Mouse (Mus musculus) naive thymus-derived CD4-positive, alpha-beta T cell, adult 2 months (primary cell): ENCODE data around the gene Tbce.
"Not testable (repeated sequence)": the region's sequence is repeated elsewhere in the genome, so short reads cannot be mapped to it uniquely, and the experiment has no call there.

ENCODE experiments used
- DNase-seq: peaks from one replicate; pipeline ENCODE4 v3.0.0-alpha.2; 2011; ENCODE audit warnings: low read depth

The Tbce gene

DNA sequence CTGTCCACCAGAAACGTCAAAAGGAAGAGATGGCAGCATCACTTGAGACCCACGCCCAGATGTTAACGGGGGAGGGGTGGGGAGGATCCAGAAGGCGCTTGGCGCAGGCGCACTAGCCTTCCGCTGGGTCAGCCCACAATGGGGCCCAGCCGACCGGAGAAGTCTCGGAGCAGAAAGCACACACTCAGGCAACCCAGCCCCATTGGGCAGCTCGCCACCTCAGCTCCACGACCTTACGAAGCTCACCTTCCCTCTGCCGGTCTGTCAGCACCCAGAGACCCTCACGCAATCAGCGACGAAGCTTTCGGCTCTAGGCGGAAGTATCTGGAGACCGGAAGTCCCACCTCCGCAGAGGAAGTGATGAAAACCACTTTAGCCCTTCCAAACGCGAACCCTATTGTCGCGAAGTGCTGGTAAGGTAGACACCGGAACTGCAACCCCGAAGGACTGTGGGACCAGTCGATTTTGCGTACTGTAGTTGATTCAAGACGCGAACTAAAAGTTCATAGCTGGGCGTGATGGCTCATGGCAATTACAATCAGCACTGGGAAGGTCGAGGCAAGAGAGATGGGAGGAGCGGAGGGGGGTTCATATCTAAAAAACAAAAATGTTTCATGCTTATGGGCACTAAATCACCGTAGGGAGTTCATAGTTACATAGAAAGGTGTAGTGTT, at the start of gene Tbce:
TSS of gene Tbce (minus strand) at position 347 of the 674 bp plus-strand sequence.
- DNase-seq: peak; percentile 96

DNA sequence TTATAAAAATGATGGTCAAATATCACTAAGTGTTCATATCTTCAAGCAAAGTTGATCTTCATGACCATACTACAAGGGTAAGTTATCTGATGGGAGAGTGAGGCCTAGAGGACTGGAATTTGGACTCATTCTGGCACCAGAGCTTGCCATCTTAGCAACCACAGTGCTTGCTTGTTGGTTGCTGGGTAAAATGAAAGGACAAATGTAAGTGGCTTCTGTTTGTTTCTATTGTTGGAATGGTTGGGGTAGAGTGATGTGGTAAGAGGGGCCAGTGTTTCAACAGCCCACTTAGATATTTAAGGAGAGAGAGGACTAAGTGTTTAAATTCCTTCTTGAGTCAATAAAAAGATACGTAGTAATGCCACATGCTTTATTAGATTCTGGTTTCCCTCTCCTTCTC, 49.2 kb upstream of the Tbce start:
- DNase-seq: no peak

DNA sequence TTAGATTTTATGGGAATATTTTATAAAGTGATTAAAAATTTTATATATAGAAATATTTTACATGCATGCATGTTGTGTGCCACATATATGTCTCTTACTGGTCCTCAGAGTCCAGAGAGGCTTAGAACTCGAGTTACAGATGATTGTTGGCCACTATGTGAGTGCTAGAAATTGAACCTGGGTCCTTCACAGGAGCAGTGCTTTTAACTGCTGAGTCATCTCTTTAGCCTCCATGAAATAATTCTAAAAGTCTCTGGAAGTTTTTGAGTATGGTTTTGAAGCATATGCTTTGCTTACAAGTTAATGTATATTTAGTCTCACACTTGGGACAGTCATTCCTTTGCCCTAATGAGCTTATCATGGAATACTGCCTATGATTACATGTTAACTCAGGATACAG, 35.9 kb upstream of the Tbce start:
- DNase-seq: no peak

- no peak for DNase-seq
These were observed 34.9 kb upstream of the Tbce start for GRCm38 (mm10) chr13:14074371-14074770.

DNA sequence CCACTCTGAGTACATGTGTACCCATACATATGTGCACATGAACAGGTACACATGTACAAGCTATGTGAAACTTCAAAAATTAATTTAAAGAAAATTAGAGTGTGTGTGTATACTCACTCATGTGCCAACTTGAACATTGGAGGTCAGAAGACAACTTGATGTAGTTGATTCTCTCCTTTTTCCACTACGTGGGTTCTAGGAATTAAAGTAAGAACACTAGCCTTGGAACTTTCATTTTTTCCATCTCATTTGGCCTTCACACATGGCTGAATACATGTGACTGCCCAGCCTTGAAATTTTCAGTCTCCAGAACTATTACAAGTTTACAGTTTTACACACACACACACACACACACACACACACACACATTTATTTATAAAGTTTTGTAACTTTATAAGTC, 29.9 kb upstream of the Tbce start:
- DNase-seq: no peak

DNA sequence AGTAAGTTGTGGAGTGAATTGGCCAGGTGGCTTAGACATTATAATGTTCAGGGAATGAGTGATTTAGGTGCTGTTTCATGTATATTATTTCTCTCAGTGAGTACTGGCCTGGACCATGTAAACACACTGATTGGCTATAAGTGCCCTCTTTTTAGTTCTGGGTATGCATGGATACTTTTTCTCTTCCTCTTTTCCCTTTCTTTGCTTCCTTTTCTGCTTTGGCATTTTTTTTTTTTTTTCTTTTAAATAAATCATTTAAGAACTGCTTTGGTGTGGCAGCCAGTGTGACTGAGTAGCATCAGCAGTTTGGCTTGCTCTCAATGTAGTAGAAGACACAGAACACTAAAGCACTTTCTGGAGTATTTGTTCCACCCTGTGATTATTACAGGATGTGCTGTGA, 28.6 kb upstream of the Tbce start:
- DNase-seq: no peak

- no peak for DNase-seq
These were observed 26.3 kb upstream of the Tbce start for GRCm38 (mm10) chr13:14065701-14066100.

DNA sequence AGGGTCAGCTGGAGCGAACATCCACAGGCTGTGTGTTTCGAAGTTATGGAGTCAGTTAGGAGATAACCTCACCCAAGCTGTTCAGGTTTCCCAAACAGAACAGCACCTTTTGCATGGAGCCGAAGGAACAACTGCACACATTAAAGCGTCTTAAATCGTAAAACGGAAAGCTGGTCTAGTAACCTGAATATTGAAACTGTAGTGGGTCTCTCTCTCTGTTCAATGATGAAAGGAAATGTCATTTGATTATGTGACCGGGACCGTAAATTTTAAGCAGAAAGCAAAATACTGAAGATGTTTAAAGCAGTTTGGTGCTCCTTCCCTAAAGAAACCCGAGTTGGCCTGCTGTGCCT, 25.6 kb upstream of the Tbce start:
- no peak for DNase-seq

GRCm38 (mm10) chr13:14064341-14065027, 25.0 kb upstream of the Tbce start:
- DNase-seq: peak; percentile 79

DNA sequence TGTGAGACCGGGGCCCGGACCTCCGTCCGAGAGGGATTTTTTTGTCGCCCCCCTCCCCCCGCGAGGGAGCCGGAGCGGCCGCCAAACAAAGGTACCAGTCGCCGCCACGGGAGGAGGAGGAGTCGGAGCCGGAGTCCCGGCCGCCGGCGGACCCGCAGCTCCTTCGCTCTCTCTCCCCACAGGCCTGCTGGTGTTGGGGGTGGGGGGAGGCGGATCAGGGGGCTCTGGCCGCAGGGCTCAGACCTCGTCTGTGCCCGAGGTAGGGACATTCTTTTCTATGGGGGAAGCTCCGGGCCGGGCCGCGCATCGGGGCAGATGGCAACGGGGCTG, 24.5 kb upstream of the Tbce start:
- DNase-seq: no peak

DNA sequence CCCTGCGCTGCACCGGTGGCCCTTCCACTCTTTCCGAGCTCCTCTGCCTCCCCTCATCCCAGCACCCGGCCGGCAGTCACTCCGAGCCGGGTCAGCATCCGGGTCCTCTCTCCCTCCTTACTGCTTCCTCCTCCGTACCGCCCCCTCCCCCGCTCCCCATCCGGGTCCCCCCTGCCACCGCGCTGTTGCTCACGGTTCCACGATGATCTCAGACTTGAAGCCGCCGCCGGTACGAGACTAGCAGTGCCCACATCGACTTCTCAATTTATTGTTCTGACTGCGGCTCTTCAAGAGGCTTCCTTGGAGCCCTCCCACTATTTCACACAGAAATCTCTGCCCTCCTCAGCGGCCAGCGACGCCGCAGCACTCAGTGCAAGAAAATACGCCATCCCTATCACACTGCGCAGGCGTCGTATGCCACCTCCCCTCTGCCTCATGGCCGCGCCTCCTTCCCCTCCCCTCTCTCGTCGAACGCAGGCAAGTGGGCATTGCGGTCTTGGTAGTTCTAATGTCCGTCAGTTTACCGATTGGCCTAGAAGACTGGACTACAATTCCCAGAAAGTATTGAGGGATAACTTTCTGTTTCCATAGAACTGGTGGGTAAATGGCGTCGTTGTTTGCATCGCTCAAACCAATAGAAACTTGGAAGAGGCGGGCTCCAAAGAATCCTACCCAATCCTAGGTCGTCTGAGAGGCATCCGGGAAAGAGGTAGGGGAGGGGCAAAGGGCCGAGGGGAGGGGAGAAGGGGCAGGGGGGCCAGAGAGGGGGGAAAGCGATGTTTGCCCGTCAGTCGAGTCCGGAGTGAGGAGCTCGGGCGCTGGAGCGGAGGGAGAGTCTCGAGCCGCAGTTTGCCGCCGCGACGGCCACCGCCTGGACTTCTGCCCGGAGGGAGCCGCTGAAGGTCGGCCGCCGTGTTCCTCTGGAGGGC, 23.8 kb upstream of the Tbce start, which contains the start of the genes Arid4b and Ggps1:
TSS of gene Arid4b (plus strand) at position 220 of the 929 bp plus-strand sequence.
TSS of gene Ggps1 (minus strand) at position 476 of the 929 bp plus-strand sequence.
- peak; percentile 98 for DNase-seq

GRCm38 (mm10) chr13:14062209-14063012, 23.0 kb upstream of the Tbce start:
- peak; percentile 27 for DNase-seq

DNA sequence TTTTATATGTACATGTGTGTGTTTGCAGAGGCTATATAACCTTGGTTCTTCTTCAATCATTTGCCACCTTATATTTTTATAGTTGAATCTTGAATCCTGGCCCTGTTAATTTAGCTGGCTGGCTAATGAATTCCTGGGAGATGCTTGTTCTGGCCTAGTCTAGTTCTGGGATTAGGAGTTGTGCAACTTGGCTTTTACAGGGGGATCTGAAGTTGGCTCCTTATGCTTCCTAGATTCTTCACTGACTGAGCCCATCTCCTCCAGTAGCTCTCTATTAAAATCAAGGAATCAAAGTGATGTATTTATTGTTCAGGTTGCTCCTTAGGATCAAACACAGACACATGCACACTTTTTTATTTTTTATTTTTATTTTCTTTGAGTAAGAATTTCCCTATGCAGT, 20.1 kb upstream of the Tbce start:
- no peak for DNase-seq

DNA sequence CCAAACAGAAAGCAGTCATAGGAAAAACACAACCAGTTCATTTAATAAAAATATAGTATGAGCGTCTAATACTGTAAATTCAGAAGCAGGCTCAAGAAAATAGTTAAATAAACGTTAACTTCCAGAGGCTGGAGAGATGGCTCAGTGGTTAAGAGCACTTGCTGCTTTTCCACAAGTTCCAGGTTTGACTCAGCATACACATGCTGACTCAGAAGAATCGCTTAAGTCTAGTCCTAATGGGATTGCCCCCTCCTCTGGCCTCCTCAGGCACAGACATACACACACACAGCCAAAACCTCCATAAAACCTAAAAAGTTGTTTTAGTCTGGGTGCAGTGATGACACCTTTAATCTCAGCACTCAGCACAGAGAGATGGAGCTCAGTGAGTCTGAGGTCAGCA, 17.4 kb upstream of the Tbce start:
- no peak for DNase-seq

DNA sequence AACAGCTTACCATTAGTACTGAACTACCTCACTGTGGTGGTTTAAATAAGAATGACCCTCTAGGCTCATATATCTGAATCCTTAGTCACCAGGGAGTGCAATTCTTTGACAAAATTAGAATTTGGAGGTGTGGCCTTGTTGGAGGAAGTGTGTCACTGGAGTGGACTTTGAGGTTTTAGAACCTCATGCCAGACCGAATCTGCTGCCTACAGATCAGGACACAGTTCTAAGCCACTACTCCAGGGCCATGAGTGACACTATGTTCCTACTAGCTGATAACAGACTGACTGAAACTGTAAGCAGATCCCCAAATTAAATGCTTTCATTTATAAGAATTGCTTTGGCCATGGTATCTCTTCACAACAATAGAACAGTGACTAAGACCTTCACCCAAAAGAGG, 10.4 kb upstream of the Tbce start:
- no peak for DNase-seq

GRCm38 (mm10) chr13:14044521-14044920, 5.1 kb upstream of the Tbce start:
- no peak for DNase-seq

DNA sequence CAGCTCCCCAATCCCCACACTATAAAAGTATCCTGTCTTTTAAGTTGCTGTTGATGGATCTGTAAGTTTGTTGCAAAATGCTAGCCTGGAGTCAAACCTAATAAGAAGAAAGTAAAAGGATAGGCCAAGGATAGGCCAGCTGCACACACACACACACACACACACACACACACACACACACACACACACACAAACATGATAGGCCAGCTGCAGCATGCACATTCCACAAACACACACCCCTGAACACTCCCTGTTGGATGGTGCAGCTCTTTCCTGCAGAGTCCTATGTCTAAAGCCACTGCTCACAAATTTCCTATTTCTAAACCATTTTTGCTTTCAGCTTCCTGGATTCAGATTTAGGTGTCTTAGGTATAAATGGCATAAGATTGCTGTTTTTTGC, 4.4 kb upstream of the Tbce start:
- DNase-seq: no peak

- DNase-seq: peak; percentile 41
These were observed 748 bp upstream of the Tbce start for GRCm38 (mm10) chr13:14040186-14040585.

GRCm38 (mm10) chr13:14038911-14039291, 537 bp downstream of the Tbce start:
- DNase-seq: no peak

- no peak for DNase-seq
These were observed 3.4 kb downstream of the Tbce start for GRCm38 (mm10) chr13:14035875-14036630.

DNA sequence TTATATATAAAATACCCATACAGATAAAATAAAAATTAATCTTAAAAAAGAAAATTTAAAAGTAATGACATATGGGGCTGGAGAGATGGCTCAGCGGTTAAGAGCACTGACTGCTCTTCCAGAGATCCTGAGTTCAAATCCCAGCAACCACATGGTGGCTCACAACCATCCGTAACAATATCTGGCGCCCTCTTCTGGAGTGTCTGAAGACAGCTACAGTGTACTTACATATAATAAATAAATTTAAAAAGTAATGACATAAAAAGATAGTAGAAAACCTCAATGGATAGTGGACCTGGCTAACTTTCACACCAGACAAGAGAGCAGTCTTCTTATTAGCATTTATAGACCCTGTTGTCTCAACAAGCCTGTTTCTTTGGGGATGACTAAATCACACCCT, 4.1 kb downstream of the Tbce start:
- not testable (repeated sequence) for DNase-seq

GRCm38 (mm10) chr13:14034073-14034348, 5.4 kb downstream of the Tbce start:
- no peak for DNase-seq
